Mouse (Mus musculus): Measurements from ENCODE around the gene Jmjd1c.

The Jmjd1c gene

GRCm38 (mm10) chr10:67072600-67072999, 23.3 kb upstream of the Jmjd1c start:
- DNase-seq: no peak

- no peak for DNase-seq
These were observed 22.3 kb upstream of the Jmjd1c start for GRCm38 (mm10) chr10:67073577-67073976.

DNA sequence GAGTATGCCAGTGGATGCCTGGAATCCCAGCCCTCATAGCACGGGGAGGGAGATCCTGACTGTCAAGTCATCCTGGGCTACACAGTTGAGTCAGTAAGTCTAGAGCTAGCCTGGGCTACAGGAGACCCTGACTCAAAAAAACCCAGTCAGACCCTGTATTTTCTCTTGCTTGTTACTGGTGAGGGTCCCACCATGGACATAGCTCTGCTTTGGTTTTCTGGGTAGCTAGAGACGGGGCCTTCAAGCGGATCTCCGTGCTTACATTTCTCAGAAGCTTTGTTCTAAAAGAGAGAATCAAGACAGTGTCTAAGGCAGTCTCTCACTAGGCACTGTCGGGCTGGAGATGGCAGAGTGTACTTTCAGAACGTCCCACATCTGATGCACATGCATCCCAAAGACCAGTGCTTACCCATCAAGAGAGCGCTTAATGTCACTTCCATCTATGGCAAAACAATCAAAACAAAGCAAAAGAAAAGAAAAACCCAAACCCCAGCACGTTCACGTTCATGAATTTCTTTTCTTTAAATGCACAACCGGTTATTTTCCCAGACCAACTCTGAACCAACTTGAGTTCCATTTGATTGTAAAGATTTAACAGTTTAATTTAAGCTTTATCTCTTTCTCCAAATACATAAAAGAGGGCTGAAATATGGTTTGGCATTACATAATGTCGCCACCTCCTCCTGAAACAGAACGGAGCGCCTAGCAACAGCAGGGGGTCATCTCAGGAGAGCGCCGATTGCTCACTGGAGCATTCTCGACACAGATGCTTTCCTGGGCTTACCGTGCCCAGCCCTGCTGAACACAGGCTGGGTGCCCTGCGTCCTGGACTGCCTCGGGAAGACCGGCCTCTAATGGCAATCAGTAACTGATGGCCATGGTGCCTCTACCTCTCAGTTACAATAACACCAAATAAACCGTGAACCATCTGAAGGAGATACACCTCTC, 19.7 kb upstream of the Jmjd1c start:
- no peak for DNase-seq

DNA sequence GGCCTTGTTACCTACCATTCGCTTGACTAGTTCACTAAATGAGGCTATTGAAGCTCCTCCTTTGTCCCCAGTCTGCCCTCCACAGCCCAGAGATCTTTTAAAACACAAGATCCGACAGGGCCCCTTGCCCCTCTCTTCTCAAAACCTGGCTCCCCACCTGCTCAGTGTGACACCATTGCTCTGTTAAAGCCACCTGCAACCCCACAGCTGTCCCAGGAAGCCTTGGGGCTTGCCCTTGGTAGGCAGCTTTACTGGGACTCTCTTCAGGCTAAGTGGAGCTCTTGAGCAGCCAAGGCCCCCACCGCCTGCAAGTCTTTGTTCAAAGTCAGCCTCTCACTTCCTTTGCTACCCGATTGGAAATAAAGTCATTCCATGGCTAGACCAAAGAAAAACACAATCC, 16.9 kb upstream of the Jmjd1c start:
- no peak for DNase-seq

GRCm38 (mm10) chr10:67081206-67082007, 14.5 kb upstream of the Jmjd1c start:
- no peak for DNase-seq

DNA sequence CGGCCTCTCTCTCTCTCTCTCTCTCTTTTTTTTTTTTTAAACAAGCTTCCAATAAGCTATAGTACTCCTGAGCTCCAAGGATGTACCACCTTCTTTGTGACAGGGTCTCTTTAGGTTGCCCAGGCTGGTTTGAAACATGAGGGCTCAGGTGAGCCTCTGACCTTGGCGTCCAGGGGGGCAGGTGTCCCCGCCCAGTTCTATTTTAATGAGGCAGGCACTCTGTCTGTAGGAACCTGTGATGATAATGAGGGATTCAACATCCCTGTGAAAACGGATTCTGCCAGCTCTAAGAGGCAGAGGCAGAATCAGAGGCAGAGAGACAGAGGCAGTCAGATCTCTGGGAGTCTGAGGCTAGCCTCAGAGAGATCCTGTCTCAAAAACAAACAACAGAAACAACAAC, 13.4 kb upstream of the Jmjd1c start:
- DNase-seq: no peak

DNA sequence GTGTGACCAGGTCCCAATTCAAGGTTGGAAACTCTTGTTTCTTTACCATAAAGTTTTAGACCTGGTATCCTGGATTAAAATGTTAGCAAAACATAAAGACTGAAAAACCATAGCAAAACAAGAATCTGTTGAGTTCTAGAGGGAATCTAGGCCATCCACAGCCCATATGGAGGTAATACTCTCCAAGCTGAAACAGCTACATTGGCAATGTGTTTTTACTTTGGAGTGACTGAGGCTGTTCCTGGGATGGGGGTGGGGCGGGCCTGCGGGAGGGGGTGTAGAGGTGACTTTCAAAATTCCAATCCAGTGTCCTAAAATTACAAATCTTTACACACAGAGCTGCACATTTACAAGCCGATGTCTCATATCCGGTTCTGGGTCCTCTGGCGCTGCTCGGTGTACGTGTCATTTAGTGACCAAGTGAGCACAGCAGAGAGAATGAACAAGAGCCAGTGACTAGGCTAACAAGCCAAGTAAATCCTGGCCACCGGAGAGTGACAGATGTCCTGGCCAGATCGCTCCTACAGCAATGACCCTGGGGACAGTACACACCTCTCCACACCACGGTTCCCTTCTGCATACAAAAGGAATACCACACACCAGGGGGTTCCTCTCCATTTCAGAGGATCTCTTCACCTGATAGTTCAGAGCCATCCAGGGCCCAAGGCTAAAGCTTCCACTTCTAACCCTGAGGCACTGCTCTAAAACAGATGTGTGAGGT, 12.3 kb upstream of the Jmjd1c start:
- DNase-seq: no peak

GRCm38 (mm10) chr10:67085124-67085523, 10.8 kb upstream of the Jmjd1c start:
- DNase-seq: no peak

- DNase-seq: no peak
These were observed 10.0 kb upstream of the Jmjd1c start for GRCm38 (mm10) chr10:67085916-67086315.

- no peak for DNase-seq
These were observed 8.3 kb upstream of the Jmjd1c start for GRCm38 (mm10) chr10:67087447-67088226.

DNA sequence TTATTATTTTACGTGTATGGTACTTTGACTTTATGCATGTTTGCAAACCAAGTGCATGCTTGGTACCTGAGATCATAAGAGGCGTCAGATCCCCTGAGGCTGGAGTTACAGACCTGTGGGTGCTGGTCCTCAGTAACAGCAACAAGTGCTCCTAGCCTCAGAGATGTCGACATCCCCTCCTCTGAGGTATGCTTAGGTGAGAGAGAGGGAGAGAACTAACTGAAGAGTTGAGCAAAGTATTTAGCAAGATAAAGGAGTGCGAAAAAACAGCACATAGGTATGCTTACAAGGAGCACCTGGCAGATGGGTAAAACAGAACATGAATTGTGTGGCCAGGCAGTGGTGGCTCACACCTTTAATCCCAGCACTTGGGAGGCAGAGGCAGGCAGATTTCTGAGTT, 5.3 kb upstream of the Jmjd1c start:
- no peak for DNase-seq

- DNase-seq: no peak
These were observed 1.0 kb upstream of the Jmjd1c start for GRCm38 (mm10) chr10:67094922-67095321.

- DNase-seq: peak; percentile 80 to 89
These were observed 904 bp downstream of the Jmjd1c start, which contains the start of gene Reep3 for GRCm38 (mm10) chr10:67096621-67097436. Reep3 (minus strand) TSS chr10:67096945.

DNA sequence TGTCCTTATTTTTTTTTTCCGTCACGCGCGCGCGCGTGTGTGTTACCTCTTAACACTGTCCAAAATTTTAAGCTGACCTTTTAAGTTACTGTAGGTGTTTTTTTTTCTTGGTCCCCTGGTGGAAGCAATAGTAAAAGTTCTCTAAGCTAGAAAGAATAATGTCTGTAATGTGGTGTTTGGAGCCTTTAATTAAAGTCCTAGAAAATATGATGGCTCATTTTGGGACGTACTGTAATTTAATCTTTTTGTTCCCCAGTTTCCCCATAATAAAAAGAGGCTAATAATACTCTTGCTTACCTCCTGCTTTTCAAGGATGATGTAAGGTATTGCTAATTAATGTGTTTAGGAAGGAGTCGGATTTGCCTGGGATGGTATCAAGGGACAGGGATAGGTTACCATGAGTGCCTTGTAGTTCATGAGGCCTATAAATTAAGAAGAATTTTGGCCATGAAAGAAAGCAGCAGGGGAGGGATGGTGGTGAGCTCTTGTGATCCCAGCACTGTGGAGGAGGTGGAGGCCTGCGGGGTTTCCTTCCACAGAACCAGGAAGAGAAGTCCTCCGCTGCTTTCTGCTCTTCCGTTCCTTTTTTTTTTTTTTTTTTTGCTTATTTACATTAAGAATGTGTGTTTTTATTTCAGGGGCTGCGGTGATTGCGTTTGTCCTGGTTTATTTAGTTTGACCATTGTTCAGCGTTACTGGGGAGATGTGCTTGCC, 1.7 kb downstream of the Jmjd1c start:
- DNase-seq: peak in 1 of 2 experiments; percentile 39

- DNase-seq: peak in 1 of 2 experiments; percentile 38
These were observed 2.6 kb downstream of the Jmjd1c start for GRCm38 (mm10) chr10:67098408-67099050.

- peak in 1 of 2 experiments; percentile 16 for DNase-seq
These were observed 3.4 kb downstream of the Jmjd1c start for GRCm38 (mm10) chr10:67099183-67099929.

- DNase-seq: peak; percentile 42 to 64
These were observed 4.2 kb downstream of the Jmjd1c start for GRCm38 (mm10) chr10:67100011-67100661.

- no peak for DNase-seq
These were observed 4.9 kb downstream of the Jmjd1c start for GRCm38 (mm10) chr10:67100831-67101251.

- DNase-seq: no peak
These were observed 8.6 kb downstream of the Jmjd1c start for GRCm38 (mm10) chr10:67104543-67104942.
